Comparison of ENCODE assay signal across 9 mouse cellular contexts in genomic region chr15:77813639-77814375, GRCm38 (mm10). TPM values are rescaled to one million over a fixed set of nuclear protein-coding genes. Genes with fewer than 3 reads are reported as not detected.
A peak's percentile ranks its signal among the peaks of the same experiment; 100 is the strongest.
DNase-seq lines count a peak whose midpoint lies in the region; ATAC-seq lines count a peak whose summit lies in the region.
"Had no signal": no experiment of that assay in that cellular context is flagged by ENCODE, and none has a peak within 500 bp of the region (broad histone marks: within the 10 kb centered on the region; RNA-seq: fewer than 3 reads in every experiment).

No protein-coding gene starts in this region.

- no peaks in the 10 kb centered on the region for H3K9me3 ChIP-seq in kidney, embryonic 16.5 days (ENCODE audit: low read length)
- H3K9me3 ChIP-seq: forebrain, embryonic 15.5 days had no signal

- peaks cover 63% of the 10 kb centered on the region for H3K4me1 ChIP-seq in kidney, embryonic 16.5 days (ENCODE audit: insufficient read depth, low read length)

- no peak for ATAC-seq in kidney, embryonic 16.5 days (ENCODE audit: low FRiP score, low TSS enrichment)
- ATAC-seq in common myeloid progenitor, adult 5-6 weeks (replicated peaks; ENCODE audit: low read depth, poor library complexity, severe bottlenecking), result 0 out of 2 replicates have a peak, but pooled peaks have one; percentile 22
- ATAC-seq: forebrain, embryonic 15.5 days had no signal

- no peak overlapping the region for H3K4me2 ChIP-seq in kidney, embryonic 16.5 days (replicated peaks; ENCODE audit: low read depth, low read length)
- H3K4me2 ChIP-seq: forebrain, embryonic 15.5 days had no signal

- no peak overlapping the region for H3K4me3 ChIP-seq in kidney, embryonic 16.5 days (ENCODE audit: low read length)
- H3K4me3 ChIP-seq: forebrain, embryonic 15.5 days had no signal

- peaks cover 31% of the 10 kb centered on the region for H3K36me3 ChIP-seq in kidney, embryonic 16.5 days (ENCODE audit: insufficient read depth, low read length)

- H3K27ac ChIP-seq in kidney, embryonic 16.5 days (ENCODE audit: low read length), result peak overlapping the region; percentile 63
- H3K27ac ChIP-seq: forebrain, embryonic 15.5 days had no signal

- no peaks in the 10 kb centered on the region for H3K27me3 ChIP-seq in kidney, embryonic 16.5 days (ENCODE audit: insufficient read depth, low read length)
- H3K27me3 ChIP-seq: forebrain, embryonic 15.5 days had no signal

- no peak for DNase-seq in kidney, adult 18-20 months
- peak; percentile 32 to 60 for DNase-seq in heart, postnatal 14 days
- peak; percentile 64 for DNase-seq in lung, postnatal 10 days
- no peak for DNase-seq in layer of hippocampus, postnatal 25 days (ENCODE audit: extremely low spot score in 1 of 2, low spot score in 1 of 2)
- no peak for DNase-seq in spleen, postnatal 10 days (ENCODE audit: low spot score in 2 of 2)
- no peak for DNase-seq in spleen, postnatal 36 days (ENCODE audit: low spot score in 2 of 2)

- peak overlapping the region; percentile 17; the same call in 1 of the 2 replicates for H3K9ac ChIP-seq in kidney, embryonic 16.5 days (replicated peaks; ENCODE audit: low read length)
- H3K9ac ChIP-seq: forebrain, embryonic 15.5 days had no signal

- WGBS in kidney, embryonic 16.5 days, result 58% methylated on average over 6 of the region's 6 CpGs

- intact Hi-C loops in heart, postnatal 14 days (cut with DNase I), result no loop called here

RNA-seq across cellular contexts. Expression of gene Myh9, which starts 28.2 kb away (rescaled TPM):
- polyA plus RNA-seq in kidney, embryonic 16.5 days (2015; fragmentation: Nextera tagmentation; extraction: Ambion mirVana), result 55.4 and 64.5 TPM in 2 replicates
- 362 and 430 TPM in 2 replicates for total RNA-seq in common myeloid progenitor, adult 5-6 weeks (2017)
- total RNA-seq in heart, postnatal 14 days (2021), result 100 to 1,000 TPM; 140 to 172 TPM
- total RNA-seq in layer of hippocampus, postnatal 25 days (2021), result 10 to 100 TPM; 75.0 to 90.2 TPM

RNA-seq across cellular contexts. Expression of gene Apol8, which starts 57.0 kb away (rescaled TPM):
- 0.19 and 0.21 TPM in 2 replicates for polyA plus RNA-seq in kidney, embryonic 16.5 days (2015; fragmentation: Nextera tagmentation; extraction: Ambion mirVana)
- total RNA-seq in common myeloid progenitor, adult 5-6 weeks (2017), result 0.27 and 2.6 TPM in 2 replicates
- not detected for total RNA-seq in heart, postnatal 14 days (2021)
- 1 to 10 TPM; 4.0 to 4.8 TPM for total RNA-seq in layer of hippocampus, postnatal 25 days (2021)
- polyA plus RNA-seq: forebrain, embryonic 15.5 days had no signal

Comparison
In these comparisons a context has a peak if more than half of its experiments do, and no peak if none do; other contexts are left out.
1. DNase-seq: peak in heart, postnatal 14 days (2 of 2) and lung, postnatal 10 days (single experiment); none in kidney, adult 18-20 months (single experiment), layer of hippocampus, postnatal 25 days (0 of 2), spleen, postnatal 10 days (0 of 2) and spleen, postnatal 36 days (0 of 2).